Mouse (Mus musculus): ENCODE data around the gene Spns1. TPM values are rescaled to one million over a fixed set of nuclear protein-coding genes. Genes with fewer than 3 reads are reported as not detected.
"Not testable (repeated sequence)": the region's sequence is repeated elsewhere in the genome, so short reads cannot be mapped to it uniquely, and the experiment has no call there.

Spns1 gene
- polyA plus RNA-seq, 1 experiment from 2014 or later: 53.2 TPM

- Histone ChIP-seq H3K4me1 (peaks cover 10% of the 10 kb centered on the region; the same call in 1 of the 2 replicates), H3K9ac (no peak overlapping the region), H3K36me3 (no peaks in the 10 kb centered on the region), H3K27ac (no peak overlapping the region), H3K4me2 (no peak overlapping the region), H3K27me3 (no peaks in the 10 kb centered on the region), H3K9me3 (no peaks in the 10 kb centered on the region), H3K4me3 (no peak overlapping the region)
- WGBS: 93% methylated on average over 4 of the region's 4 CpGs
- ATAC-seq (ENCODE audit: borderline replicate concordance, extremely low read depth, low FRiP score, low TSS enrichment): no peak
Observed at GRCm38 (mm10) chr7:126397822-126398221, 20.6 kb upstream of the Spns1 start.

GRCm38 (mm10) chr7:126397221-126397620 lies 20.0 kb upstream of the Spns1 start:
- Histone ChIP-seq H3K9me3 (no peaks in the 10 kb centered on the region), H3K4me3 (peak overlapping the region; percentile 73; the same call in 1 of the 2 replicates), H3K36me3 (no peaks in the 10 kb centered on the region), H3K27ac (no peak overlapping the region), H3K4me1 (peaks cover 10% of the 10 kb centered on the region; the same call in 1 of the 2 replicates), H3K27me3 (no peaks in the 10 kb centered on the region), H3K4me2 (peak overlapping the region; percentile 29; the same call in 1 of the 2 replicates), H3K9ac (no peak overlapping the region)
- no peak for ATAC-seq (ENCODE audit: borderline replicate concordance, extremely low read depth, low FRiP score, low TSS enrichment)
- WGBS: 47% methylated on average over 6 of the region's 6 CpGs

- under 1% methylated on average over 59 of the region's 59 CpGs for WGBS
- Histone ChIP-seq H3K9me3 (no peaks in the 10 kb centered on the region), H3K36me3 (no peaks in the 10 kb centered on the region), H3K4me2 (peak within 1 kb of the TSS; percentile 78), H3K27ac (peak within 1 kb of the TSS; percentile 27; the same call in 1 of the 2 replicates), H3K27me3 (no peaks in the 10 kb centered on the region), H3K4me1 (peaks cover 10% of the 10 kb centered on the region; the same call in 1 of the 2 replicates), H3K4me3 (peak within 1 kb of the TSS; percentile 73), H3K9ac (peak within 1 kb of the TSS; percentile 71)
- peak; percentile 99 for ATAC-seq (ENCODE audit: borderline replicate concordance, extremely low read depth, low FRiP score, low TSS enrichment)
Observed at GRCm38 (mm10) chr7:126396298-126397119, 19.3 kb upstream of the Spns1 start, which contains the start of gene Nfatc2ip. Gene Nfatc2ip (minus strand): TSS chr7:126396737.

- peaks cover 31% of the 10 kb centered on the region for H3K36me3 ChIP-seq
- ATAC-seq (ENCODE audit: borderline replicate concordance, extremely low read depth, low FRiP score, low TSS enrichment); H3K4me1 ChIP-seq; H3K9me3 ChIP-seq; H3K27me3 ChIP-seq; H3K4me3 ChIP-seq; H3K9ac ChIP-seq; H3K27ac ChIP-seq; H3K4me2 ChIP-seq: not testable (repeated sequence)
- WGBS: 95% methylated on average over 7 of the region's 7 CpGs
Observed at GRCm38 (mm10) chr7:126392086-126392884, 15.0 kb upstream of the Spns1 start.

- Histone ChIP-seq H3K27me3 (no peaks in the 10 kb centered on the region), H3K27ac (no peak overlapping the region), H3K9ac (no peak overlapping the region), H3K4me2 (no peak overlapping the region), H3K36me3 (peaks cover 56% of the 10 kb centered on the region), H3K9me3 (no peaks in the 10 kb centered on the region), H3K4me1 (no peaks in the 10 kb centered on the region), H3K4me3 (no peak overlapping the region)
- 100% methylated on average over 1 of the region's 1 CpGs for WGBS
- no peak for ATAC-seq (ENCODE audit: borderline replicate concordance, extremely low read depth, low FRiP score, low TSS enrichment)
Observed at GRCm38 (mm10) chr7:126388185-126388584, 10.9 kb upstream of the Spns1 start.

- Histone ChIP-seq H3K4me1 (0 out of 2 replicates have a peak, but pooled peaks cover under 1% of the 10 kb centered on the region), H3K27ac (no peak overlapping the region), H3K4me3 (no peak overlapping the region), H3K4me2 (no peak overlapping the region), H3K9ac (no peak overlapping the region), H3K27me3 (no peaks in the 10 kb centered on the region), H3K9me3 (no peaks in the 10 kb centered on the region), H3K36me3 (peaks cover 31% of the 10 kb centered on the region)
- WGBS: 82% methylated on average over 5 of the region's 5 CpGs
- no peak for ATAC-seq (ENCODE audit: borderline replicate concordance, extremely low read depth, low FRiP score, low TSS enrichment)
Observed at GRCm38 (mm10) chr7:126383565-126383964, 6.3 kb upstream of the Spns1 start.

- H3K27me3 ChIP-seq: no peaks in the 10 kb centered on the region
- peak overlapping the region; percentile 92 for H3K4me2 ChIP-seq
- H3K4me1 ChIP-seq: peaks cover 20% of the 10 kb centered on the region
- peaks cover 15% of the 10 kb centered on the region; the same call in 1 of the 2 replicates for H3K36me3 ChIP-seq
- H3K9ac ChIP-seq: peak overlapping the region; percentile 62
- H3K9me3 ChIP-seq: no peaks in the 10 kb centered on the region
- H3K27ac ChIP-seq: no peak overlapping the region
- WGBS: under 1% methylated on average over 27 of the region's 27 CpGs
- peak overlapping the region; percentile 56 for H3K4me3 ChIP-seq
- peak; percentile 5; the same call in 1 of the 2 replicates for ATAC-seq (ENCODE audit: borderline replicate concordance, extremely low read depth, low FRiP score, low TSS enrichment)
Observed at GRCm38 (mm10) chr7:126376903-126377277, 360 bp downstream of the Spns1 start.

GRCm38 (mm10) chr7:126375012-126375411 lies 2.2 kb downstream of the Spns1 start:
- Histone ChIP-seq H3K4me1 (peaks cover 20% of the 10 kb centered on the region), H3K4me2 (no peak overlapping the region), H3K9me3 (no peaks in the 10 kb centered on the region), H3K27me3 (no peaks in the 10 kb centered on the region), H3K27ac (no peak overlapping the region), H3K36me3 (peaks cover 25% of the 10 kb centered on the region), H3K4me3 (no peak overlapping the region), H3K9ac (no peak overlapping the region)
- WGBS: 72% methylated on average over 5 of the region's 5 CpGs
- ATAC-seq (ENCODE audit: borderline replicate concordance, extremely low read depth, low FRiP score, low TSS enrichment): no peak

- no peaks in the 10 kb centered on the region for H3K9me3 ChIP-seq
- peaks cover 30% of the 10 kb centered on the region for H3K36me3 ChIP-seq
- no peak overlapping the region for H3K4me2 ChIP-seq
- no peak overlapping the region for H3K4me3 ChIP-seq
- peaks cover 20% of the 10 kb centered on the region for H3K4me1 ChIP-seq
- H3K9ac ChIP-seq: no peak overlapping the region
- WGBS: 76% methylated on average over 6 of the region's 6 CpGs
- ATAC-seq (ENCODE audit: borderline replicate concordance, extremely low read depth, low FRiP score, low TSS enrichment): no peak
- no peak overlapping the region for H3K27ac ChIP-seq
- H3K27me3 ChIP-seq: no peaks in the 10 kb centered on the region
Observed at GRCm38 (mm10) chr7:126374526-126374925, 2.7 kb downstream of the Spns1 start.

GRCm38 (mm10) chr7:126373007-126373406 lies 4.2 kb downstream of the Spns1 start:
- no peak overlapping the region for H3K9ac ChIP-seq
- ATAC-seq (ENCODE audit: borderline replicate concordance, extremely low read depth, low FRiP score, low TSS enrichment): no peak
- peaks cover 32% of the 10 kb centered on the region for H3K36me3 ChIP-seq
- H3K27me3 ChIP-seq: no peaks in the 10 kb centered on the region
- no peak overlapping the region for H3K4me2 ChIP-seq
- H3K4me3 ChIP-seq: no peak overlapping the region
- peaks cover 15% of the 10 kb centered on the region for H3K4me1 ChIP-seq
- WGBS: 86% methylated on average over 9 of the region's 9 CpGs
- H3K27ac ChIP-seq: no peak overlapping the region
- H3K9me3 ChIP-seq: no peaks in the 10 kb centered on the region

GRCm38 (mm10) chr7:126369393-126369792 lies 7.9 kb downstream of the Spns1 start, which contains the start of gene Lat:
Gene Lat (minus strand): TSS chr7:126369570.
- H3K4me1 ChIP-seq: no peaks in the 10 kb centered on the region
- no peaks in the 10 kb centered on the region for H3K9me3 ChIP-seq
- H3K4me2 ChIP-seq: no peak within 1 kb of the TSS
- no peaks in the 10 kb centered on the region for H3K27me3 ChIP-seq
- peaks cover 32% of the 10 kb centered on the region for H3K36me3 ChIP-seq
- no peak within 1 kb of the TSS for H3K9ac ChIP-seq
- H3K27ac ChIP-seq: no peak within 1 kb of the TSS
- H3K4me3 ChIP-seq: no peak within 1 kb of the TSS
- peak; percentile 40 for ATAC-seq (ENCODE audit: borderline replicate concordance, extremely low read depth, low FRiP score, low TSS enrichment)
- 76% methylated on average over 13 of the region's 13 CpGs for WGBS
